Mouse (Mus musculus) intestine, embryonic 15.5 days (tissue): ENCODE results near the gene Tspyl1. TPM values are rescaled to one million over a fixed set of nuclear protein-coding genes. Genes with fewer than 3 reads are reported as not detected.

Experiments used
- ATAC-seq: fragments of 200-750 bp; cut with Nextera tagmentation; 2 replicates; pipeline ENCODE4 v1.8.0; 2017; ENCODE audit warnings: moderate TSS enrichment, moderate library complexity
- H3K27ac ChIP-seq: fragments of 300-500 bp; sonication (generic); 2 replicates; pipeline ENCODE4 v1.5.1; 2015; ENCODE audit warnings: mild to moderate bottlenecking, inconsistent platforms
- H3K27me3 ChIP-seq: fragments of 300-500 bp; sonication (generic); replicated peaks from 2 replicates; pipeline ENCODE4 v1.6.1; 2015; ENCODE audit warnings: inconsistent platforms
- H3K36me3 ChIP-seq: fragments of 300-500 bp; sonication (generic); 2 replicates; pipeline ENCODE4 v1.6.1; 2015; ENCODE audit warnings: inconsistent platforms
- H3K4me1 ChIP-seq: fragments of 300-500 bp; sonication (generic); replicated peaks from 2 replicates; pipeline ENCODE4 v1.6.1; 2015; ENCODE audit warnings: inconsistent platforms
- H3K4me2 ChIP-seq: fragments of 300-500 bp; sonication (generic); replicated peaks from 2 replicates; pipeline ENCODE4 v1.6.1; 2015; ENCODE audit warnings: mild to moderate bottlenecking, inconsistent platforms
- H3K4me3 ChIP-seq: fragments of 300-500 bp; sonication (generic); replicated peaks from 2 replicates; pipeline ENCODE4 v1.5.1; 2015; ENCODE audit warnings: inconsistent platforms
- H3K9ac ChIP-seq: fragments of 300-500 bp; sonication (generic); 2 replicates; pipeline ENCODE4 v1.6.1; 2015; ENCODE audit warnings: inconsistent platforms
- H3K9me3 ChIP-seq: fragments of 300-500 bp; sonication (generic); 2 replicates; pipeline ENCODE4 v1.6.1; 2016; ENCODE audit warnings: inconsistent platforms
- WGBS: fragments of 180-500 bp; shearing (Covaris S2); methylation state at CpG from one replicate; pipeline ENCODE4 v1.1.7; 2015; 5-methylcytosine and 5-hydroxymethylcytosine counted together
- polyA plus RNA-seq: library from polyadenylated mRNA; unstranded; fragments of >200 nt; fragmentation: Nextera tagmentation; extraction: Ambion mirVana; gene quantifications from 2 replicates; pipeline ENCODE4 v1.2.1, GENCODE M21; 2015

Tspyl1 gene
- polyA plus RNA-seq, 1 experiment from 2014 or later, result 67.2 TPM

DNA sequence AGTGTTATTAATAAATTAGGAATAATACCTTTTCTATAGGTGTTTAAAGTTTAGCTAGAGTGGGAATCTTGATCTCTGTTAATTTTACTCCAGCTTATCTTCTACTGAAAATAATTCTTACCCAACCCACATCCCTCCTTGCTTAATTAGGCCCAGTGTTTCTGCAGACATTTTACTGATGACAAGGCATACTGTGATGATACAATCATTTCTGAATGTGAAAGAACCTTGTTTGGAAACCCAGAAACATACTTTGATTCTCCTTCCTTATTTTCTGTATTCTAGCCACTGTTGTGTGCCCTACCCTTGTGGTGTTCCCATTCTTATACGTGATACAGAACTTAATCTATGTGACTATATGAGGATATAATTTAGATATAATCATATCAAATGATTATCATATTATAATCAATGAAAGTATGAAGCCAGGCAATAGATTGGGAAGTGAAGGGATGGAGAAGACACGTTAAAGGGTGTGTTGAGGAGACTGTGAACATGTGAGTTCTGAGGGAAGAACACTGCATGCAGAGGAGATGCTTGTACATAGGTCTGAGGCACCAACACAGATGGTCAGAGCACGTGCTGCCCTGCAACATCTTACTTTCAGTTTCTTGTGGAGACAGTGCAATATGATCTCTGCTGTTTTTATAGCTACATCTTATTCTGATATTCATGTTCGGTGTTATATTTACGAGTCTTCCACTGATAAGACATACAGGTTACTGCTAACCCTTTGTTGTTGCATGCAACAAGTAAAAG lies 14.5 kb upstream of the Tspyl1 start:
- Histone ChIP-seq H3K27me3 (no peaks in the 10 kb centered on the region), H3K36me3 (no peaks in the 10 kb centered on the region), H3K27ac (no peak overlapping the region), H3K9ac (no peak overlapping the region), H3K4me1 (no peaks in the 10 kb centered on the region), H3K4me2 (no peak overlapping the region), H3K9me3 (no peaks in the 10 kb centered on the region), H3K4me3 (no peak overlapping the region)
- ATAC-seq, result no peak
- 65% methylated on average over 5 of the region's 5 CpGs for WGBS

DNA sequence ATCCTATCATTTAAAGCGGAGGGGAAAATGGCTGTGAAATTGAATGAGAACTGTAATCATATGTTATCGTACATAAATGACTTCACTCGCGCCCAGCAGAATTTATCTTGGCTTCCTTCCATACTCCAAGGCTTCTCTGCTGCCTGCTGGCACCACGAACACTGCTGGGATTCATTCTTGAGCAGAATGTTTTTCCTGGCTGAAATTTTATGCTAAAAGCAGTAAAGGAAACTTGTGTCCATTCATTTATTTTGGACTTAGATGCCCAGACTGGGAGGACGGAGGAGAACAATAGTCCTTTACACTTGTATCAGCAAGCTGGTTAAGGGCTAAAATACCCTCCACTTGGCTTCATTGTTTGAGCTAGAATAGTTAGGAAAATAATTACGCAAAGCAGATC lies 10.3 kb upstream of the Tspyl1 start:
- Histone ChIP-seq H3K27ac (no peak overlapping the region), H3K9me3 (no peaks in the 10 kb centered on the region), H3K4me1 (no peaks in the 10 kb centered on the region), H3K4me2 (no peak overlapping the region), H3K36me3 (no peaks in the 10 kb centered on the region), H3K27me3 (no peaks in the 10 kb centered on the region), H3K9ac (no peak overlapping the region), H3K4me3 (no peak overlapping the region)
- 59% methylated on average over 7 of the region's 7 CpGs for WGBS
- ATAC-seq, result no peak

DNA sequence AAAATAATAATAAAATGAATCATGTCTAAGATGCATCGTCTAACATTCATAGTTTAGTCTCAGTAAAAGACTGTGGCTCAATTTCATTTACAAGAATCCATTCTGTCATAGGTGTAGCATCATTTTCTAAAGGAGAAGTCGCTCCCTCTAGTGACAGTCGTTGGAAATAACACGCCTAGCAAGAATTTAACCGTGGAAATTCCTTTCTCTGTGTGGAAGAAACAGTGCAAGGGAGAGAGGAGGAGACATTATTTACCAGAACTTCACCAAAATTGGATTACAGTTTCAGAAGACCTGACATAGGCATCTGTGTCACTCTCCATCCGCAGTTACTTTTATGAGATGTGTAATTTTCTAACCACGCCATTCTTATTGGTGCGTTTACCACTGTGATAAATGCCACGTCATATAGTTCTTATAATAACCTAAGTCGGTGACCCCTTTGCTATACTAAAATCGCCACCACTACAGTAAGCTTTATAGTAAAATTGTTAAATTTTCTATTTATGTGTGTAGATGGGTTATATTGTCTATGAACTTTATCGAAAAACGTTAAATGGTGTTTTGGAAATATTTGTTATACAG lies 1.3 kb upstream of the Tspyl1 start:
- H3K9ac ChIP-seq, result no peak overlapping the region
- H3K4me1 ChIP-seq, result peaks cover 12% of the 10 kb centered on the region; the same call in 1 of the 2 replicates
- 26% methylated on average over 13 of the region's 13 CpGs for WGBS
- no peak for ATAC-seq
- peak overlapping the region; percentile 54 for H3K4me2 ChIP-seq
- H3K4me3 ChIP-seq, result no peak overlapping the region
- no peaks in the 10 kb centered on the region for H3K27me3 ChIP-seq
- no peak overlapping the region for H3K27ac ChIP-seq
- no peaks in the 10 kb centered on the region for H3K9me3 ChIP-seq
- no peaks in the 10 kb centered on the region for H3K36me3 ChIP-seq

DNA sequence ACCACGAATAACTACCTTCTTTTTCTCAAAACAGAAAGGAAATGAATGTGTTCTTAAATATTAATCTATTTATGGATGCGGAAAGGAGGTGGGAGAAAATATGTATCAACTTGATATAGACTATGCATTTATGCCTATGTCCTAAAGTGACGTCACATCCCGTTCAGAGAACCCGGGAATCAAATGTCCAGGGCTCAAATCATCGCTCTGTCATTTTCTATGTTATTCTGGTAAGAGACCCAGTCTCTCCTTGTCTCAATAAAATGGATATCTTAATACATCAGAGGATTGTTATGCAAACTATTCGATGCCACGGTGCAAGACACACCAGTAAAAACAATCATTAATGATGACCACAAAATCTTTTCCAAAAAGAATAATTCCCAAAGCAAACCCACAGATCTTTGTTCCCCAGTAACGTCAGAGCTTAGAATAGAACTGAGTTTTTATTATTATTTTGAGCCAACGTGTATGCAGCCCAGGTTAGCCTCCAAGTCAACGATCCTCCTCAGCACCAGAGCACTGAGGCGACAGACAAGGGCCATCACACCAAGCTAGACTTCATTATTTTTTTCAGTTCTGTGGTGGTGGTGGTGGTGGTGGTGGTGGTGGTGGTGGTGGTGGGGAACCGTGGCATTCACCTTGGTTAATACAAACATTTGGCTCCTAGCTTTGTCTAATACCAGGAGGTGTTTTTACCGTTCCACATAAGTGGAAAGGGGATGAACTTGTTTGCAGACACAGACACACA lies 604 bp upstream of the Tspyl1 start:
- peak overlapping the region; percentile 62; the same call in 1 of the 2 replicates for H3K27ac ChIP-seq
- H3K9ac ChIP-seq, result peak overlapping the region; percentile 54
- WGBS, result 20% methylated on average over 14 of the region's 14 CpGs

DNA sequence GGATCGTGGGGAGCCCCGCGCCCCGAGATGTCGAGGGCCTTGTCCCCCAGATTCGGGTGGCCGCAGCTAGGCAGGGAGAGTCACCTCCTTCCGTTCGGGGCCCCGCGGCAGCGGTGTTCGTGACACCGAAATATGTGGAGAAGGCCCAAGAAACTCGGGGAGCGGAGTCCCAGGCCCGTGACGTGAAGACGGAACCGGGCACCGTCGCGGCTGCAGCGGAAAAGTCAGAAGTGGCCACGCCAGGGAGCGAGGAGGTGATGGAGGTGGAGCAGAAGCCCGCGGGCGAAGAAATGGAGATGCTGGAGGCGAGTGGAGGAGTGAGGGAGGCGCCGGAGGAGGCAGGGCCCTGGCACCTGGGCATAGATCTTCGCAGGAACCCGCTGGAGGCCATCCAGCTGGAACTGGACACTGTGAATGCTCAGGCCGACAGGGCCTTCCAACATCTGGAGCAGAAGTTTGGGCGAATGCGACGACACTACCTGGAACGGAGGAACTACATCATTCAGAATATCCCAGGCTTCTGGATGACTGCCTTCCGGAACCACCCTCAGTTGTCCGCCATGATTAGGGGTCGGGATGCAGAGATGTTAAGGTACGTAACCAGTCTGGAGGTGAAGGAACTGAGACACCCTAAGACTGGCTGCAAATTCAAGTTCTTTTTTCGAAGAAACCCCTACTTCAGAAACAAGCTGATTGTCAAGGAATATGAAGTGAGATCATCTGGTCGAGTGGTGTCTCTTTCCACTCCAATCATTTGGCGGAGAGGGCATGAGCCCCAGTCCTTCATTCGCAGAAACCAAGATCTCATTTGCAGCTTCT lies 639 bp downstream of the Tspyl1 start:
- H3K4me3 ChIP-seq, result peak overlapping the region; percentile 78
- peaks cover 12% of the 10 kb centered on the region; the same call in 1 of the 2 replicates for H3K4me1 ChIP-seq
- peaks cover 6% of the 10 kb centered on the region; the same call in 1 of the 2 replicates for H3K36me3 ChIP-seq
- H3K27ac ChIP-seq, result peak overlapping the region; percentile 49; the same call in 1 of the 2 replicates
- peak overlapping the region; percentile 78 for H3K9ac ChIP-seq
- no peaks in the 10 kb centered on the region for H3K27me3 ChIP-seq
- WGBS, result 3% methylated on average over 47 of the region's 47 CpGs
- H3K9me3 ChIP-seq, result no peaks in the 10 kb centered on the region
- peak overlapping the region; percentile 65 for H3K4me2 ChIP-seq
- ATAC-seq, result peak; percentile 72

More for the DNA sequence above, 604 bp upstream of the Tspyl1 start:
- H3K9me3 ChIP-seq, result no peaks in the 10 kb centered on the region
- peak overlapping the region; percentile 78 for H3K4me3 ChIP-seq
- peak overlapping the region; percentile 74 for H3K4me2 ChIP-seq
- H3K27me3 ChIP-seq, result no peaks in the 10 kb centered on the region
- no peaks in the 10 kb centered on the region for H3K36me3 ChIP-seq
- ATAC-seq, result peak; percentile 35
- H3K4me1 ChIP-seq, result peaks cover 12% of the 10 kb centered on the region; the same call in 1 of the 2 replicates

DNA sequence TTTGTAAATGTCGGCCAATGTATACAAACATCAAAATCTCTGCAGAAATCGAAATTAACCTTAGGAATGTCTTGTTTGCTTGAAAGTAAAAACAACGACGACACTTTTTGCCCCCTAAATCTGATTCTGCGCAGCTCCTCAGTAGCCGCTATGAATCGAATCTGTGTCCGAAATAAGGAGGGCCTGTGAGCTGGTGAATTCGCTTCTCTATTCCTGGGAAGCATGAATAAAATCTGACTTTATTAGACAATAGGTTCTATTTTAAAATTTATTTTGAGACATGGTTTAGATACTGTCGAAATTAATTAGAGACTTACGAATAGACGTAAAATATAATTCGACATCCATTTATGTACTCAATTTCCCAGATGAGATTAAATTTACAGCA lies 14.9 kb downstream of the Tspyl1 start:
- Histone ChIP-seq H3K27ac (no peak overlapping the region), H3K4me1 (0 out of 2 replicates have a peak, but pooled peaks cover 4% of the 10 kb centered on the region), H3K9ac (0 out of 2 replicates have a peak overlapping the region, but pooled peaks have one; percentile 36), H3K4me3 (peak overlapping the region; percentile 63), H3K9me3 (no peaks in the 10 kb centered on the region), H3K4me2 (peak overlapping the region; percentile 90), H3K36me3 (no peaks in the 10 kb centered on the region), H3K27me3 (no peaks in the 10 kb centered on the region)
- WGBS, result 2% methylated on average over 13 of the region's 13 CpGs
- ATAC-seq, result peak; percentile 29; the same call in 1 of the 2 replicates

DNA sequence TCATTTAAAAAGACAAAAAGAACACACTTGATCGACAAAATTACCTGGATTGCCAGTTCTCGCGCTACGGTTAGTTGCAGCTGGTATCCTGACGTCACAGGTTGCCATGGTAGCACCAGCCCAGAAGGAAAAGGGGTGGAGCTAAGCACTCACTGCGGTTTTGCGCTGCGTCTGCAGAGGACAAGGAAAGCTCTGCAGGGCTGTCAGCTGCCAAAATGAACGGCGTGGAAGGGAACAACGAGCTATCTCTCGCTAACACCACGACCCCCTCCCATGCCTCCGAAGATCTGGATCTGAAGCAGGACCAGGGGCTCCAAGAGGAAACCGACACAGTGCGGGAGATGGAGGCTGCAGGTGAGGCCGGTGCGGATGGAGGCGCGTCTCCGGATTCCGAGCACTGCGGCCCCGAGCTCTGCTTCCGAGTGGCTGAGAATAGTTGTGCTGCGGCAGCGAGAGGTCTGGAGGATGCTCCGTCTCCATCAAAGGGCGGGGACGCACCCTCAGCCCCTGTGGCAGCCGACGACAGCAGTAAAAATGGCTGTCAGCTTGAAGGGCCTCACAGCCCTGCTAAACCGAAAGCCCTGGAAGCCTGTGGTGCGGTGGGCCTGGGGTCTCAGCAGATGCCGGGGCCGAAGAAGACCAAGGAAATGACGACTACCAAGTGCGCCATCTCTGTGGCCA lies 15.4 kb downstream of the Tspyl1 start, which contains the start of gene Tspyl4:
TSS of gene Tspyl4 (plus strand) at position 144 of the 681 bp plus-strand sequence.
- peak within 1 kb of the TSS; percentile 90 for H3K4me2 ChIP-seq
- no peaks in the 10 kb centered on the region for H3K36me3 ChIP-seq
- peak; percentile 99 for ATAC-seq
- H3K9me3 ChIP-seq, result no peaks in the 10 kb centered on the region
- H3K4me1 ChIP-seq, result 0 out of 2 replicates have a peak, but pooled peaks cover 4% of the 10 kb centered on the region
- peak within 1 kb of the TSS; percentile 42; the same call in 1 of the 2 replicates for H3K27ac ChIP-seq
- peak within 1 kb of the TSS; percentile 61 for H3K9ac ChIP-seq
- no peaks in the 10 kb centered on the region for H3K27me3 ChIP-seq
- H3K4me3 ChIP-seq, result peak within 1 kb of the TSS; percentile 63
- WGBS, result under 1% methylated on average over 38 of the region's 38 CpGs

DNA sequence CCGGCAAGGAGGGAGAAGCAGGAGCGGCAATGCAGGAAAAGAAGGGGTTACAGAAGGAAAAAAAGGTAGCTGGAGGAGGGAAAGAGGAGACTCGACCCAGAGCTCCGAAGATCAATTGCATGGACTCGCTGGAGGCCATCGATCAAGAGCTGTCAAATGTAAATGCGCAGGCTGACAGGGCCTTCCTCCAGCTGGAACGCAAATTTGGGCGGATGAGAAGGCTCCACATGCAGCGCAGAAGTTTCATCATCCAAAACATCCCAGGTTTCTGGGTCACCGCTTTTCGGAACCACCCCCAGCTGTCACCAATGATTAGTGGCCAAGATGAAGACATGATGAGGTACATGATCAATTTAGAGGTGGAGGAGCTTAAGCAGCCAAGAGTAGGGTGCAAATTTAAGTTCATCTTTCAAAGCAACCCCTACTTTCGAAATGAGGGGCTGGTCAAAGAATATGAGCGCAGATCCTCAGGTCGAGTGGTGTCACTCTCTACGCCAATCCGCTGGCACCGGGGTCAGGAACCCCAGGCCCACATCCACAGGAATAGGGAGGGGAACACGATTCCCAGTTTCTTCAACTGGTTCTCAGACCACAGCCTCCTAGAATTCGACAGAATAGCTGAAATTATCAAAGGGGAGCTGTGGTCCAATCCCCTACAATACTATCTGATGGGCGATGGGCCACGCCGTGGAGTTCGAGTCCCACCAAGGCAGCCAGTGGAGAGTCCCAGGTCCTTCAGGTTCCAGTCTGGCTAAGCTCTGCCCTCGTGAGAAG lies 16.2 kb downstream of the Tspyl1 start:
- H3K4me3 ChIP-seq, result peak overlapping the region; percentile 63
- ATAC-seq, result no peak; the same call in 1 of the 2 replicates
- peak overlapping the region; percentile 61 for H3K9ac ChIP-seq
- H3K4me2 ChIP-seq, result peak overlapping the region; percentile 90
- H3K36me3 ChIP-seq, result no peaks in the 10 kb centered on the region
- H3K9me3 ChIP-seq, result no peaks in the 10 kb centered on the region
- 0 out of 2 replicates have a peak, but pooled peaks cover 4% of the 10 kb centered on the region for H3K4me1 ChIP-seq
- no peaks in the 10 kb centered on the region for H3K27me3 ChIP-seq
- WGBS, result 45% methylated on average over 25 of the region's 25 CpGs
- no peak overlapping the region for H3K27ac ChIP-seq

DNA sequence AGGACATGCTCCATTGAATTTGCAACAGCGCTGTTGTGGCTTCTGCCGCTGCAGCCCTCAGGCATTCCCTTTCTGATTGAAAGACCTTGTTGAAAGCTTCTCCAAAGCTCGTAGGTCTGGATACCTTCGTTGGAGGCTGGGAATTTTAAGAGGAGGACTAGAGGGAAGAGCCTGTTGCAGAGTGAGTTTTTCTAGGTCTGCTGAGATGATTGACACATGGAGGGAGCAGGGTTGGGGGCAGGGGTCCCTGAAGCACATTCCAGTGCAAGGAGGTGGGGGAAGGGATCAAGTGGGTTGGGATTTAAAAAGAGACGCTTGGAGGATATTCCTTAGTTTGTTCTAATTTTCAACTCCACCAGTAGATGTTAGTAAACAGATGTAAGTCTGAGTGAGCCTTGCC lies 18.4 kb downstream of the Tspyl1 start:
- H3K4me2 ChIP-seq, result no peak overlapping the region; the same call in 1 of the 2 replicates
- no peaks in the 10 kb centered on the region for H3K27me3 ChIP-seq
- no peak overlapping the region for H3K27ac ChIP-seq
- H3K4me1 ChIP-seq, result 0 out of 2 replicates have a peak, but pooled peaks cover 4% of the 10 kb centered on the region
- no peak overlapping the region for H3K9ac ChIP-seq
- H3K36me3 ChIP-seq, result no peaks in the 10 kb centered on the region
- H3K4me3 ChIP-seq, result no peak overlapping the region
- no peak for ATAC-seq
- 36% methylated on average over 5 of the region's 5 CpGs for WGBS
- no peaks in the 10 kb centered on the region for H3K9me3 ChIP-seq

DNA sequence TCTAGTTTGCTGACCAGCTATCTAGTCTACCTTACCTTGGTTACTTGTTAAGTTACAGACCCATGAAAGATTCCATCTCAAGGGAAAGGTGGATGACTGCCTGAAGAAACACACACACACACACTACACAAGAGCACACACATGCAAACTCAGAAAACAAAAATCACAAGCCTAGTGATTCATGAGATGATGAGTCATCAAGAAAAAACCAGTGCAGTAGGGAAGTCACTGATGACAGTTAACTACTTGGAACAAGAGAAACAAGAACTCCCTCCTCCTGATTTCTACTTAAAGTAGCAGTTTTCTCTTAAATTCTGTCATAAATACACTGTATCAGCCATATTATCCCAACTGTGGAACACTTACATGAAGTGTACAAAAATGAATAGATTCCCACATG lies 25.1 kb downstream of the Tspyl1 start:
- no peak overlapping the region for H3K27ac ChIP-seq
- no peaks in the 10 kb centered on the region for H3K36me3 ChIP-seq

More for the DNA sequence above, 25.1 kb downstream of the Tspyl1 start:
- no peaks in the 10 kb centered on the region for H3K4me1 ChIP-seq
- H3K4me3 ChIP-seq, result no peak overlapping the region
- no peak overlapping the region for H3K9ac ChIP-seq
- H3K4me2 ChIP-seq, result no peak overlapping the region
- ATAC-seq, result no peak
- no peaks in the 10 kb centered on the region for H3K27me3 ChIP-seq
- no peaks in the 10 kb centered on the region for H3K9me3 ChIP-seq
